Mouse (Mus musculus) C2C12 (cell line): ENCODE measurements around the gene Gm34653. TPM values are rescaled to one million over a fixed set of nuclear protein-coding genes. Genes with fewer than 3 reads are reported as not detected.
A peak's percentile ranks its signal among the peaks of the same experiment; 100 is the strongest.
"Not testable (repeated sequence)": the region's sequence is repeated elsewhere in the genome, so short reads cannot be mapped to it uniquely, and the experiment has no call there.

Experiments used
- H3K27me3 ChIP-seq: one replicate; pipeline ENCODE4 v1.6.1; 2011; ENCODE audit not compliant: control insufficient read depth, insufficient read depth, insufficient read length
- H3K36me3 ChIP-seq: one replicate; pipeline ENCODE4 v1.6.1; 2011; ENCODE audit not compliant: control insufficient read depth, insufficient read depth
- H3K4me3 ChIP-seq: one replicate; pipeline ENCODE4 v1.5.1; 2011; ENCODE audit warnings: mild to moderate bottlenecking, control low read depth; ENCODE audit not compliant: poor library complexity, insufficient read depth, severe bottlenecking
- H3K79me2 ChIP-seq: one replicate; pipeline ENCODE4 v1.6.1; 2011; ENCODE audit not compliant: control insufficient read depth, insufficient read depth
- H3K79me3 ChIP-seq: one replicate; pipeline ENCODE4 v1.6.1; 2011; ENCODE audit warnings: low read depth, control low read depth
- H3ac ChIP-seq: one replicate; pipeline ENCODE3; 2011; ENCODE audit warnings: low read depth; ENCODE audit not compliant: control insufficient read depth, insufficient read length
- CEBPB ChIP-seq: IDR thresholded peaks from one replicate; pipeline ENCODE4 v1.6.1; 2011; ENCODE audit warnings: low read depth, mild to moderate bottlenecking, control low read depth, moderate library complexity
- CTCF ChIP-seq: IDR thresholded peaks from one replicate; pipeline ENCODE4 v1.5.1; 2011; ENCODE audit not compliant: control insufficient read depth, insufficient read depth, insufficient read length
- FOSL1 ChIP-seq: IDR thresholded peaks from one replicate; pipeline ENCODE4 v1.8.0; 2011; ENCODE audit warnings: mild to moderate bottlenecking, low read length; ENCODE audit not compliant: poor library complexity, insufficient read depth, severe bottlenecking
- MAX ChIP-seq: IDR thresholded peaks from one replicate; pipeline ENCODE4 v1.6.1; 2011; ENCODE audit warnings: mild to moderate bottlenecking, control low read depth
- MYOD1 ChIP-seq: IDR thresholded peaks from one replicate; pipeline ENCODE4 v1.6.1; 2011; ENCODE audit warnings: low read depth; ENCODE audit not compliant: control insufficient read depth, insufficient read length
- MYOG ChIP-seq: IDR thresholded peaks from one replicate; pipeline ENCODE4 v1.6.1; 2011; ENCODE audit not compliant: control insufficient read depth, insufficient read length; ENCODE audit errors: extremely low read depth
- USF1 ChIP-seq: IDR thresholded peaks from one replicate; pipeline ENCODE4 v1.6.1; 2011; ENCODE audit warnings: low read depth, mild to moderate bottlenecking, control low read depth, moderate library complexity
- polyA plus RNA-seq: library from polyadenylated mRNA; unstranded; fragments of >200 nt; fragmentation: generic; extraction: Trizol; gene quantifications from one replicate; pipeline ENCODE4 v1.2.1, GENCODE M21; 2012; ENCODE audit warnings: missing spikeins

Gene Gm34653
- polyA plus RNA-seq, 1 experiment = 0.04 TPM

GRCm38 (mm10) chr2:34795426-34795825 is 37.4 kb upstream of the Gm34653 start:
- peaks cover 28% of the 10 kb centered on the region for H3K36me3 ChIP-seq
- TF ChIP-seq MYOG (no peak), MYOD1 (no peak), CEBPB (no peak), FOSL1 (no peak), MAX (no peak), USF1 (no peak), CTCF (no peak)
- H3K4me3 ChIP-seq = no peak overlapping the region
- H3ac ChIP-seq = no peak overlapping the region
- H3K27me3 ChIP-seq = no peaks in the 10 kb centered on the region
- no peaks in the 10 kb centered on the region for H3K79me3 ChIP-seq
- H3K79me2 ChIP-seq = peaks cover 13% of the 10 kb centered on the region

GRCm38 (mm10) chr2:34799357-34800256 is 33.2 kb upstream of the Gm34653 start, which contains the start of gene Rabepk:
Gene Rabepk (minus strand): TSS chr2:34799912.
- Histone ChIP-seq H3K27me3 (no peaks in the 10 kb centered on the region), H3K36me3 (peaks cover 13% of the 10 kb centered on the region), H3K79me2 (peaks cover 38% of the 10 kb centered on the region), H3K79me3 (peaks cover 20% of the 10 kb centered on the region), H3ac (peak within 1 kb of the TSS; percentile 67), H3K4me3 (peak within 1 kb of the TSS; percentile 66)
- no peak for TF ChIP-seq CEBPB
- no peak for TF ChIP-seq FOSL1
- no peak for TF ChIP-seq MAX
- TF ChIP-seq MYOD1 = no peak
- TF ChIP-seq MYOG = no peak
- TF ChIP-seq CTCF = no peak
- TF ChIP-seq USF1 = no peak

- Histone ChIP-seq H3K4me3 (no peak overlapping the region), H3K79me2 (peaks cover 45% of the 10 kb centered on the region), H3K79me3 (peaks cover 27% of the 10 kb centered on the region), H3K36me3 (peaks cover 12% of the 10 kb centered on the region), H3ac (peak overlapping the region; percentile 18), H3K27me3 (no peaks in the 10 kb centered on the region)
- no peak for TF ChIP-seq MYOG
- TF ChIP-seq MYOD1 = no peak
- TF ChIP-seq MAX = no peak
- TF ChIP-seq CEBPB = no peak
- no peak for TF ChIP-seq USF1
- TF ChIP-seq CTCF = no peak
- no peak for TF ChIP-seq FOSL1
Observed at GRCm38 (mm10) chr2:34800371-34800770, 32.4 kb upstream of the Gm34653 start.

- H3K79me2 ChIP-seq = peaks cover 60% of the 10 kb centered on the region
- TF ChIP-seq CEBPB = peak; percentile 84
- TF ChIP-seq MAX = peak; percentile 84
- TF ChIP-seq FOSL1 = no peak
- H3K27me3 ChIP-seq = no peaks in the 10 kb centered on the region
- peaks cover 42% of the 10 kb centered on the region for H3K79me3 ChIP-seq
- H3ac ChIP-seq = peak overlapping the region; percentile 81
- H3K4me3 ChIP-seq = peak overlapping the region; percentile 87
- H3K36me3 ChIP-seq = peaks cover 26% of the 10 kb centered on the region
Observed at GRCm38 (mm10) chr2:34801516-34802482, 31.0 kb upstream of the Gm34653 start.

GRCm38 (mm10) chr2:34802565-34803245 is 30.1 kb upstream of the Gm34653 start:
- Histone ChIP-seq H3K36me3 (peaks cover 33% of the 10 kb centered on the region), H3ac (peak overlapping the region; percentile 81), H3K4me3 (peak overlapping the region; percentile 87), H3K79me3 (peaks cover 48% of the 10 kb centered on the region), H3K79me2 (peaks cover 69% of the 10 kb centered on the region)
- H3K27me3 ChIP-seq = not testable (repeated sequence)
